Mouse (Mus musculus): Measurements from ENCODE around the gene Tex35. TPM values are rescaled to one million over a fixed set of nuclear protein-coding genes. Genes with fewer than 3 reads are reported as not detected.

Tex35 gene
- total RNA-seq, 1 experiment: not detected

- in situ Hi-C loops (cut with MboI; ENCODE audit: low sequenced_read_pairs in 2 of 2, unreplicated experiment in 2 of 2): loop anchor here in 1 of 2 experiments (25.0 kb wide), 1 partner anchor 370 kb away; the partner anchor contains the start of gene Cryzl2
- no peak overlapping the region for H3K4me3 ChIP-seq (ENCODE audit: insufficient read depth in 1 of 2, low read depth in 1 of 2, low read length in 2 of 2, poor library complexity in 1 of 2, severe bottlenecking in 1 of 2)
- TF ChIP-seq HCFC1 (IDR thresholded peaks at IDR 0.05; ENCODE audit: borderline replicate concordance, insufficient read depth, low read length) (no peak), MAFK (IDR thresholded peaks at IDR 0.05; ENCODE audit: insufficient read depth, low read depth, low read length) (no peak), ZNF384 (IDR thresholded peaks at IDR 0.05; ENCODE audit: low read depth, low read length) (no peak), ZC3H11A (IDR thresholded peaks at IDR 0.05; ENCODE audit: borderline replicate concordance, low read depth, low read length) (no peak), CHD2 (IDR thresholded peaks at IDR 0.05; ENCODE audit: low read depth, low read length) (no peak)
- H3K36me3 ChIP-seq (ENCODE audit: control insufficient read depth, insufficient read depth, low read length, poor library complexity, severe bottlenecking): no peaks in the 10 kb centered on the region
- no peak for DNase-seq (ENCODE audit: low read depth, low spot score)
- no peaks in the 10 kb centered on the region for H3K9me3 ChIP-seq (ENCODE audit: control insufficient read depth, insufficient read depth, low read depth, low read length)
- no peak overlapping the region for H3K9ac ChIP-seq (ENCODE audit: insufficient read depth, low read depth, low read length, poor library complexity, severe bottlenecking)
- no peaks in the 10 kb centered on the region for H3K4me1 ChIP-seq (ENCODE audit: control insufficient read depth in 2 of 2, insufficient read depth in 2 of 2, low read length in 2 of 2, poor library complexity in 1 of 2)
- no peak overlapping the region for H3K27ac ChIP-seq (ENCODE audit: insufficient read depth, low read depth, low read length, poor library complexity, severe bottlenecking)
These were observed 16.3 kb downstream of the Tex35 start for GRCm38 (mm10) chr1:157092140-157092539.

GRCm38 (mm10) chr1:157090835-157091234, 17.6 kb downstream of the Tex35 start:
- no peak overlapping the region for H3K27ac ChIP-seq (ENCODE audit: insufficient read depth, low read depth, low read length, poor library complexity, severe bottlenecking)
- in situ Hi-C loops (cut with MboI; ENCODE audit: low sequenced_read_pairs in 2 of 2, unreplicated experiment in 2 of 2): loop anchor here in 1 of 2 experiments (25.0 kb wide), 1 partner anchor 371 kb away; the partner anchor contains the start of gene Cryzl2
- no peaks in the 10 kb centered on the region for H3K36me3 ChIP-seq (ENCODE audit: control insufficient read depth, insufficient read depth, low read length, poor library complexity, severe bottlenecking)
- TF ChIP-seq HCFC1 (IDR thresholded peaks at IDR 0.05; ENCODE audit: borderline replicate concordance, insufficient read depth, low read length) (no peak), ZNF384 (IDR thresholded peaks at IDR 0.05; ENCODE audit: low read depth, low read length) (no peak), MAFK (IDR thresholded peaks at IDR 0.05; ENCODE audit: insufficient read depth, low read depth, low read length) (no peak), CHD2 (IDR thresholded peaks at IDR 0.05; ENCODE audit: low read depth, low read length) (no peak), ZC3H11A (IDR thresholded peaks at IDR 0.05; ENCODE audit: borderline replicate concordance, low read depth, low read length) (no peak)
- H3K4me1 ChIP-seq (ENCODE audit: control insufficient read depth in 2 of 2, insufficient read depth in 2 of 2, low read length in 2 of 2, poor library complexity in 1 of 2): peaks cover 0 to 4% of the 10 kb centered on the region in 2 experiments; a peak in 1 of 4 replicates
- H3K9ac ChIP-seq (ENCODE audit: insufficient read depth, low read depth, low read length, poor library complexity, severe bottlenecking): no peak overlapping the region
- no peak for DNase-seq (ENCODE audit: low read depth, low spot score)
- H3K4me3 ChIP-seq (ENCODE audit: insufficient read depth in 1 of 2, low read depth in 1 of 2, low read length in 2 of 2, poor library complexity in 1 of 2, severe bottlenecking in 1 of 2): no peak overlapping the region
- no peaks in the 10 kb centered on the region for H3K9me3 ChIP-seq (ENCODE audit: control insufficient read depth, insufficient read depth, low read depth, low read length)

- peak overlapping the region; percentile 21 to 29; a peak in 2 of 4 replicates for H3K4me3 ChIP-seq (ENCODE audit: insufficient read depth in 1 of 2, low read depth in 1 of 2, low read length in 2 of 2, poor library complexity in 1 of 2, severe bottlenecking in 1 of 2)
- peak; percentile 78 for DNase-seq (ENCODE audit: low read depth, low spot score)
- H3K36me3 ChIP-seq (ENCODE audit: control insufficient read depth, insufficient read depth, low read length, poor library complexity, severe bottlenecking): no peaks in the 10 kb centered on the region
- H3K4me1 ChIP-seq (ENCODE audit: control insufficient read depth in 2 of 2, insufficient read depth in 2 of 2, low read length in 2 of 2, poor library complexity in 1 of 2): peaks cover 3 to 7% of the 10 kb centered on the region in 2 experiments; a peak in 2 of 4 replicates
- in situ Hi-C loops (cut with MboI; ENCODE audit: low sequenced_read_pairs in 2 of 2, unreplicated experiment in 2 of 2): loop anchor here in 1 of 2 experiments (25.0 kb wide), 1 partner anchor 376 kb away; the partner anchor contains the start of gene Cryzl2
- no peak overlapping the region; the same call in 1 of the 2 replicates for H3K9ac ChIP-seq (ENCODE audit: insufficient read depth, low read depth, low read length, poor library complexity, severe bottlenecking)
- H3K9me3 ChIP-seq (ENCODE audit: control insufficient read depth, insufficient read depth, low read depth, low read length): no peaks in the 10 kb centered on the region
- TF ChIP-seq ZC3H11A (IDR thresholded peaks at IDR 0.05; ENCODE audit: borderline replicate concordance, low read depth, low read length) (peak; percentile 96), CHD2 (IDR thresholded peaks at IDR 0.05; ENCODE audit: low read depth, low read length) (no peak)
- 0 out of 2 replicates have a peak overlapping the region, but pooled peaks have one; percentile 12 for H3K27ac ChIP-seq (ENCODE audit: insufficient read depth, low read depth, low read length, poor library complexity, severe bottlenecking)
These were observed 22.1 kb downstream of the Tex35 start for GRCm38 (mm10) chr1:157086097-157086994.

GRCm38 (mm10) chr1:157082931-157083330, 25.5 kb downstream of the Tex35 start:
- H3K9ac ChIP-seq (ENCODE audit: insufficient read depth, low read depth, low read length, poor library complexity, severe bottlenecking): no peak overlapping the region
- H3K4me3 ChIP-seq (ENCODE audit: insufficient read depth in 1 of 2, low read depth in 1 of 2, low read length in 2 of 2, poor library complexity in 1 of 2, severe bottlenecking in 1 of 2): no peak overlapping the region
- no peaks in the 10 kb centered on the region for H3K9me3 ChIP-seq (ENCODE audit: control insufficient read depth, insufficient read depth, low read depth, low read length)
- in situ Hi-C loops (cut with MboI; ENCODE audit: low sequenced_read_pairs in 2 of 2, unreplicated experiment in 2 of 2): loop anchor here in 1 of 2 experiments (5.0 to 25.0 kb wide), 2 partner anchors 341 to 379 kb away; partner anchors contain the start of gene Cryzl2
- DNase-seq (ENCODE audit: low read depth, low spot score): no peak
- H3K27ac ChIP-seq (ENCODE audit: insufficient read depth, low read depth, low read length, poor library complexity, severe bottlenecking): no peak overlapping the region
- H3K36me3 ChIP-seq (ENCODE audit: control insufficient read depth, insufficient read depth, low read length, poor library complexity, severe bottlenecking): no peaks in the 10 kb centered on the region
- H3K4me1 ChIP-seq (ENCODE audit: control insufficient read depth in 2 of 2, insufficient read depth in 2 of 2, low read length in 2 of 2, poor library complexity in 1 of 2): peaks cover 6 to 20% of the 10 kb centered on the region in 2 experiments; a peak in 3 of 4 replicates
- TF ChIP-seq HCFC1 (IDR thresholded peaks at IDR 0.05; ENCODE audit: borderline replicate concordance, insufficient read depth, low read length): no peak
- TF ChIP-seq ZC3H11A (IDR thresholded peaks at IDR 0.05; ENCODE audit: borderline replicate concordance, low read depth, low read length): no peak
- no peak for TF ChIP-seq ZNF384 (IDR thresholded peaks at IDR 0.05; ENCODE audit: low read depth, low read length)
- no peak for TF ChIP-seq MAFK (IDR thresholded peaks at IDR 0.05; ENCODE audit: insufficient read depth, low read depth, low read length)

All from ES-E14 (cell line).